Mouse (Mus musculus) thymus, adult 18-20 months (tissue): Measurements from ENCODE around the gene Serpina3g.

Experiments used
- DNase-seq, 2 experiments: peaks; one replicate each; pipeline ENCODE4 v3.0.0; 2022; ENCODE audit warnings: mixed read lengths in 2 of 2

The Serpina3g gene

DNA sequence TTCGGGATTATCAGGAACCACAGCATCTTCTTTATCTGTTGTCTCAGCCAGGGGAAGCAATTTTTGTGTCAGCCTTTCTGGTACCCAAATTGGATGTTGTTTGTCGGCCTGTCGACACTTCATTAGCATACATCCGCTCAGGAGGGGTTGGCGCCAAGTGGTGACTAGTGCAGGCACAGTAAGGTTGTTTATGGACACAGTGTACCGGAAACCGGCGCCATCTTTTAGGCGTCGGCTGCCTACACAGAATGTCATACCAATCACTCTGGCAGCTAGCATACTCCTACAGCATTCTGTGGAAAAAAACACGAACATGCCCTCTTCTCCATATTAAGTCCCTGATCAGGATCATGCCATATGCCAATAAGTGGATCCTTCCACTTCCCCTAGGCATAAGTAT is 47.3 kb downstream of the Serpina3g start:
- DNase-seq: no peak

DNA sequence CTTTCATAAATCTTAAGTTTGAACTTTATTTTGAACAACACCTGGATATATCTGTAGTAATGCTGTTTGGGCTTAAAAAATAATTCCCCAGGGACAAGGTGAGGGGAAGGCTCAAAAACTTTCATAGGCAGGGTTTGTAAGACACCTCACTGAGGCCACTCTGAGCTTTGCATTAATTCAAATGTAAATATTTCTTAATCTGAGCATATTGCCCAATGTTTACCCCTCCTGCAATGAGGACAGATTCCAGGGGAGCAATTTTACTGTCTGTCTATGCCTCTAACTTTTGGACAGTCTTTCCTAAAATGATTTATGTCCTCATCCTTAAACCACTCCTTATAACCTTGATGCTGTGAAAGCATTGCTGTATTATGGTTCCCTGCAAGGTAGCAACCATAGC is 52.3 kb downstream of the Serpina3g start:
- DNase-seq: no peak

DNA sequence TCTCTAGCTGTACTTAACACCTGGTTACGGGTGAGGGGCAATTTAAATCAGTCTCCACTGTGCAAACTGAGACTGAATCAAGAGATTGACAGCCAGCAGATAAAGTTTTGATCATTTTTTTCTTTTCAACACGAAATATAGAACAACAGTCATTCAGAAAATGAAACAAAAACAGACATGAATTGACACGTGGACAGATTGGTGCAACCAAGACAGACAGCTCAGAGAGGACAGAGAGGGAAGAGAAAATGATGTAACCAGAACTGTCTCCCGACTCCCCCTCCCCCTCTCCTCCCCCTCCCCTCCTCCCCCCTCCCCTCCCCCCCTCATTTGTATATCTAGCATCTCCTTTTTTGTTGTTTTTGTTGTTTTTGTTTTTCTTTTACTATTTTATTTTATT is 53.8 kb downstream of the Serpina3g start:
- no peak for DNase-seq
